Mouse (Mus musculus): Measurements from ENCODE around the gene Nudt13. TPM values are rescaled to one million over a fixed set of nuclear protein-coding genes. Genes with fewer than 3 reads are reported as not detected.

The Nudt13 gene
- total and polyA plus RNA-seq, 3 experiments, result 10.9 to 14.8 (median 11.4) TPM

- dilution Hi-C loops (cut with MboI; ENCODE audit: extremely low pct_ligation_motif_present, extremely low pct_unique_long_range_greater_than_20kb, low sequenced_read_pairs), result no loop called here
Observed at GRCm38 (mm10) chr14:20245318-20245717, 49.2 kb upstream of the Nudt13 start.

GRCm38 (mm10) chr14:20245861-20246260 is 48.6 kb upstream of the Nudt13 start:
- H3K27me3 ChIP-seq (replicated peaks), result peaks cover 31% of the 10 kb centered on the region

More at GRCm38 (mm10) chr14:20245318-20245717, 49.2 kb upstream of the Nudt13 start:
- H3K27ac ChIP-seq (ENCODE audit: insufficient read depth, low read depth), result no peak overlapping the region
- peaks cover 31% of the 10 kb centered on the region for H3K27me3 ChIP-seq (replicated peaks)
- H3K9me3 ChIP-seq (replicated peaks; ENCODE audit: low read length), result peaks cover 7% of the 10 kb centered on the region
- H3K36me3 ChIP-seq (replicated peaks in 1 of 2; ENCODE audit: control insufficient read depth in 1 of 2, insufficient read depth in 1 of 2, low read length in 1 of 2), result no peaks in the 10 kb centered on the region
- no peaks in the 10 kb centered on the region for H3K79me2 ChIP-seq (replicated peaks; ENCODE audit: control insufficient read depth, extremely low read depth, insufficient read depth, poor library complexity, severe bottlenecking)
- H3K4me3 ChIP-seq (replicated peaks in 1 of 3; ENCODE audit: low read depth in 2 of 3, low read length in 2 of 3, poor library complexity in 1 of 3), result no peak overlapping the region
- TF ChIP-seq SIN3A (IDR thresholded peaks at IDR 0.05; ENCODE audit: low read length), result no peak
- no peak for TF ChIP-seq POLR2A (IDR thresholded peaks at IDR 0.05; ENCODE audit: low read depth, low read length)
- TF ChIP-seq MAX (IDR thresholded peaks at IDR 0.05; ENCODE audit: low read length), result no peak
- TF ChIP-seq NRF1 (IDR thresholded peaks at IDR 0.05; ENCODE audit: low read depth, low read length), result no peak
- TF ChIP-seq ZKSCAN1 (IDR thresholded peaks at IDR 0.05; ENCODE audit: borderline replicate concordance, low read depth, low read length), result no peak
- no peak for TF ChIP-seq MAZ (IDR thresholded peaks at IDR 0.05; ENCODE audit: low read depth, low read length)
- no peak for TF ChIP-seq HCFC1 (IDR thresholded peaks at IDR 0.05; ENCODE audit: low read depth, low read length)
- TF ChIP-seq TCF12 (IDR thresholded peaks at IDR 0.05; ENCODE audit: low read depth, low read length), result no peak
- no peak for TF ChIP-seq ETS1 (conservative IDR thresholded peaks at IDR 0.05; ENCODE audit: low read depth, low read length)
- TF ChIP-seq EP300 (IDR thresholded peaks at IDR 0.05; ENCODE audit: low read length), result no peak
- TF ChIP-seq MYC (IDR thresholded peaks at IDR 0.05; ENCODE audit: low read depth, low read length), result no peak
- TF ChIP-seq POLR2AphosphoS2 (IDR thresholded peaks at IDR 0.05; ENCODE audit: low read depth, low read length), result no peak
- TF ChIP-seq TBP (conservative IDR thresholded peaks at IDR 0.05; ENCODE audit: low read depth, low read length), result no peak
- no peak for TF ChIP-seq USF2 (conservative IDR thresholded peaks at IDR 0.05; ENCODE audit: low read depth, low read length)
- no peak for TF ChIP-seq ELF1 (IDR thresholded peaks at IDR 0.05; ENCODE audit: low read depth, low read length)
- no peak for TF ChIP-seq CTCF (conservative IDR thresholded peaks at IDR 0.05 in 1 of 2, IDR thresholded peaks at IDR 0.05 in 1 of 2; ENCODE audit: low read depth in 2 of 2, low read length in 2 of 2)
- TF ChIP-seq CHD2 (IDR thresholded peaks at IDR 0.05; ENCODE audit: low read length), result no peak
- no peak for TF ChIP-seq BHLHE40 (IDR thresholded peaks at IDR 0.05; ENCODE audit: low read depth, low read length)
- TF ChIP-seq ZC3H11A (IDR thresholded peaks at IDR 0.05; ENCODE audit: low read depth, low read length), result no peak
- DNase-seq (ENCODE audit: extremely low read depth), result no peak
- H3K4me1 ChIP-seq (ENCODE audit: control insufficient read depth in 1 of 2, insufficient read depth in 2 of 2), result no peaks in the 10 kb centered on the region
- no peak overlapping the region for H3K4me2 ChIP-seq (ENCODE audit: insufficient read depth, low read depth, poor library complexity, severe bottlenecking)
- in situ Hi-C loops (cut with MboI; ENCODE audit: low pct_ligation_motif_present, low pct_unique_long_range_greater_than_20kb, low sequenced_read_pairs), result loop anchor here (5.0 to 25.0 kb wide), 3 partner anchors 33 to 533 kb away; no protein-coding TSS in a partner anchor
- H3K9ac ChIP-seq (ENCODE audit: insufficient read depth, low read depth), result no peak overlapping the region

More at GRCm38 (mm10) chr14:20245861-20246260, 48.6 kb upstream of the Nudt13 start:
- H3K79me2 ChIP-seq (replicated peaks; ENCODE audit: control insufficient read depth, extremely low read depth, insufficient read depth, poor library complexity, severe bottlenecking), result no peaks in the 10 kb centered on the region
- H3K4me1 ChIP-seq (ENCODE audit: control insufficient read depth in 1 of 2, insufficient read depth in 2 of 2), result no peaks in the 10 kb centered on the region
- peaks cover 3% of the 10 kb centered on the region for H3K9me3 ChIP-seq (replicated peaks; ENCODE audit: low read length)
- TF ChIP-seq GABPA (IDR thresholded peaks at IDR 0.05; ENCODE audit: insufficient replicate concordance, low read depth, low read length) (no peak), TBP (conservative IDR thresholded peaks at IDR 0.05; ENCODE audit: low read depth, low read length) (no peak), RCOR1 (conservative IDR thresholded peaks at IDR 0.05; ENCODE audit: low read depth, low read length) (no peak), CTCF (conservative IDR thresholded peaks at IDR 0.05 in 1 of 2, IDR thresholded peaks at IDR 0.05 in 1 of 2; ENCODE audit: low read depth in 2 of 2, low read length in 2 of 2) (no peak), ETS1 (conservative IDR thresholded peaks at IDR 0.05; ENCODE audit: low read depth, low read length) (no peak), PAX5 (IDR thresholded peaks at IDR 0.05; ENCODE audit: low read length) (no peak), BHLHE40 (IDR thresholded peaks at IDR 0.05; ENCODE audit: low read depth, low read length) (no peak), ZNF384 (IDR thresholded peaks at IDR 0.05; ENCODE audit: low read depth, low read length) (no peak), ELF1 (IDR thresholded peaks at IDR 0.05; ENCODE audit: low read depth, low read length) (no peak), POLR2A (IDR thresholded peaks at IDR 0.05; ENCODE audit: low read depth, low read length) (no peak)
- in situ Hi-C loops (cut with MboI; ENCODE audit: low pct_ligation_motif_present, low pct_unique_long_range_greater_than_20kb, low sequenced_read_pairs), result loop anchor here (5.0 to 25.0 kb wide), 3 partner anchors 34 to 534 kb away; no protein-coding TSS in a partner anchor
- DNase-seq (ENCODE audit: extremely low read depth), result no peak
- H3K27ac ChIP-seq (ENCODE audit: insufficient read depth, low read depth), result no peak overlapping the region
- no peaks in the 10 kb centered on the region for H3K36me3 ChIP-seq (replicated peaks in 1 of 2; ENCODE audit: control insufficient read depth in 1 of 2, insufficient read depth in 1 of 2, low read length in 1 of 2)
- H3K4me2 ChIP-seq (ENCODE audit: insufficient read depth, low read depth, poor library complexity, severe bottlenecking), result no peak overlapping the region
- dilution Hi-C loops (cut with MboI; ENCODE audit: extremely low pct_ligation_motif_present, extremely low pct_unique_long_range_greater_than_20kb, low sequenced_read_pairs), result no loop called here
- H3K9ac ChIP-seq (ENCODE audit: insufficient read depth, low read depth), result no peak overlapping the region
- no peak overlapping the region for H3K4me3 ChIP-seq (replicated peaks in 1 of 3; ENCODE audit: low read depth in 2 of 3, low read length in 2 of 3, poor library complexity in 1 of 3)

All from CH12.LX (cell line).